Mouse (Mus musculus): Measurements from ENCODE around the gene Gm11011. TPM values are rescaled to one million over a fixed set of nuclear protein-coding genes. Genes with fewer than 3 reads are reported as not detected.

Gene Gm11011
- polyA plus RNA-seq (2017; shearing (Covaris generic)), result not detected

GRCm38 (mm10) chr2:169587645-169588044 lies at the start of gene Gm11011:
Gm11011 (minus strand) TSS chr2:169587745.

GRCm38 (mm10) chr2:169632338-169633151 lies 45.0 kb upstream of the Gm11011 start, which contains the start of gene Tshz2:
Tshz2 (plus strand) TSS chr2:169633013.

Other genes starting within 250 kb of the Gm11011 start
- gene Tshz2, start 45.3 kb upstream of the Gm11011 start, polyA plus RNA-seq (2017; shearing (Covaris generic)), result 2.8 TPM